Mouse (Mus musculus): ENCODE measurements around the gene Focad. TPM values are rescaled to one million over a fixed set of nuclear protein-coding genes. Genes with fewer than 3 reads are reported as not detected.

Focad gene
- total RNA-seq, 2 experiments from 2014 or later, result 46.4 to 47.5 TPM

DNA sequence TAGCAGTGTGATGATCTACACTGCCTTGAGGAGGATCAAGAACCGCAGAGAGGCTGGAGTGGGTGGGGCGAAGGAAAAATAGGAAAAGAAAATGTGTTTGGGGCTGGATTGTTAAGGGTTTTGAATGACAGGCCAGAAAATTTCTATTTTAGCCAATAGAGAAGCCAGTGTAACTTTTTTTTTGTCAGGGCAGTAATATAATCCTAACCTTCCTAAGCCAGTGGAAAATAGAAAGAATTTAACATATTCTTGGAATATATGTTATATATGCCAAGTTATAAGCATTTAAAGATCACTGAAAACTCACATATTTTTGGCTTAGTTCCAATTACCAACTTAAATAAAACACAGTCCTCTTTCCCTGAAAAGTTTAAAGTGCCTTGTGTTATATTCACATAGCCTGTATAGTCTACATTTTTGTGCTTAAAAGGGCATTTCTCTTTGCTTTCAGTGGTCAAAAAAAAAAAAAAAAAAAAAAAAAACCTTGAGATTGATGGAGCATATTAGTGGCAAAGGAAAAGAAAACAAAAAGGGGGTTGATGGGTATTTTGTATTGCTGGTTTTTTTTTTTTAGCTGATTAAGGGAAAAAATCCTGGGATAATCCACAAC, 333.3 kb downstream of the Focad start:
- DNase-seq (ENCODE audit: low spot score in 2 of 2), result no peak
- intact Hi-C loops (cut with DNase I), result no loop called here

DNA sequence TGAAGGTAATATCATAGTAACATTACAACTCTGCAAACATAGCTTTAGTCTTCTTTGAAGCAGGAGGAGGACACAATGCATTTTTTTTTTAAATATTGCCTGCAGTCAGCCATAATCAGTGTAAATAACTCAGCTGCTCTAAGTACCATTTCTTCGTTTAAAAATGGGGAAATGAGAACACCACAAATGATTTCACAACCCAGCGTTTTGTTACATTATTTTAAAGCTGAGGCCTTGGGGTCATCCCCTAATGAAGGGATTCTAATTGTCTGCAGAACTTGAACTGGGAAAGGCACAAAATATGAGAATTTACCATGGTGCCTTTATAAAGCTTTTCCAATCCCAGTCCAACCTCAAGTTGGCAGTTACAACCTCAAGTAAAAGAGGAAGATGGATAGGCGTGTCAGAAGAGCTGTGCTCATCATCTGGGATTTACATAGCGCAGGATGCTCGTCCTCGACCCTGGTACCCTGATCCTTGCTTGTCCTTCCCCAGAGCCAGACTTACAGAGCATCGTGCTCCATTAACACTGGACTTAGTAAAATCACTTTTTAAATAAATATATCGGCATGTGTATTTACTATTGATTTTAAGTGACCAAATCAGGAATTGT, 338.1 kb downstream of the Focad start:
- intact Hi-C loops (cut with DNase I), result no loop called here
- DNase-seq (ENCODE audit: low spot score in 2 of 2), result no peak

DNA sequence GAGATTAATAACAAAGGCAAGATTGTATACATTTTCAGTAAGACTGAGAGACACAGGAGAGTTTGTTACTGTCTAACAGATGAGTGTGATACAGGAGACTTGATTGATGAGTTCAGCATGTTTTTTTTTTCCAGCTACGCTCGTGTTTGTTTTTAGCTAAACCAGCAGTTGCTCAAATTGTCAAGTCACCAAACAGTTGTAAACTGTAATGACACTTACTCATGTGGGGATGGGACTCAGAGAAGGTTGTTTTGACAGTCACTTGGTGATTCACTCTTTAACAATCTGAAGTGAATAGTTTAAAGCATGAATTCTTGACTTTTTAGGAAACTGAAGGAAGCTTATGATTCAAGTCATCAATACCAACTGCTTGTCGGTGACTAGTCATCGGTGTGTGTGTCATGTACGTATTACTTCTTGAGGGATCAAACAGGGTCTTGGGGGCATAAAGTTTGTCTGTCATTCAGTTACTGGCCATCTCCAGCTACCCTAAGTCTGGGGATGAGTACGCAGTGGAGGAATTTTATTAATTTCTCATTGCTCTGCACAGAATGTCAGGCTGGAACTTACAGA, 342.2 kb downstream of the Focad start:
- no peak for DNase-seq (ENCODE audit: low spot score in 2 of 2)
- intact Hi-C loops (cut with DNase I), result no loop called here

DNA sequence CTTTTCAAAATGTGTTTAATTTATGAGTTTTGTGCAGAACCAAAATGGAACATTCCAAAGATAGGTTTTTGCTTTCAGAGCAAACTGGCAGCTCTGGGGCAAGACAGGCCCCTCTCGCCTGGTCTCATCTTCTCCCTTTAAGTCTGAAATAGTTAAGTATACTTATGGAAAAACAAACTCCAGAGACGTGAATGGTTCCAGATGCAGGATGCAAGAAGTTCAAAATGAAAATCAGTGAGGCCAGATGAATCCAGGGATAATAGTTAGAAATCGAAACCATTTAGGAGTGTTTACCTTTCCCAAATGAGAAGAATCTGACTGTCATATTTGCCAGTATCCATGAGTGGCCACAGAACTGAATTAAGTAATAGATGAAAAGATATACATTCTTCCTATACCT, 342.7 kb downstream of the Focad start:
- intact Hi-C loops (cut with DNase I), result no loop called here
- DNase-seq (ENCODE audit: low spot score in 2 of 2), result no peak

DNA sequence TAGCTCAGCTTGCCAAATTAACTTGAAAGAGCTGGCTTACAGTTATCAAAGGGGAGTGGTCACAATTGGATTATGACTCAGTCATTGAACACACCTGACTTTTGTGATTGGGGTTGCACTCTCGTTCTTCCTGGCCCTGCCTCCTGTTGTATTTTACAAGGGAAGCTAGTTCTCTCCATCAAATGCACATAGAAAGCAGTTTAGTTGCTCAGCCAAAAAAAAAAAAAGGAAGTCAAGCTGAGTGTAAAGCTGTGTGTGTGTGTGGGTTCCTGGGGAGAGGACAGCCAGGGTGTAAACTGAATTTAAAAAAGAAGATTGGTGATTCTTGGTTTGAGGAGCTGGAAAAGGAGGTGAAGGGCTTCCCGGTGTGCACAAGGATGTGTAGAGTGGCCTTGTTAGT, 343.5 kb downstream of the Focad start:
- intact Hi-C loops (cut with DNase I), result no loop called here
- DNase-seq (ENCODE audit: low spot score in 2 of 2), result no peak

DNA sequence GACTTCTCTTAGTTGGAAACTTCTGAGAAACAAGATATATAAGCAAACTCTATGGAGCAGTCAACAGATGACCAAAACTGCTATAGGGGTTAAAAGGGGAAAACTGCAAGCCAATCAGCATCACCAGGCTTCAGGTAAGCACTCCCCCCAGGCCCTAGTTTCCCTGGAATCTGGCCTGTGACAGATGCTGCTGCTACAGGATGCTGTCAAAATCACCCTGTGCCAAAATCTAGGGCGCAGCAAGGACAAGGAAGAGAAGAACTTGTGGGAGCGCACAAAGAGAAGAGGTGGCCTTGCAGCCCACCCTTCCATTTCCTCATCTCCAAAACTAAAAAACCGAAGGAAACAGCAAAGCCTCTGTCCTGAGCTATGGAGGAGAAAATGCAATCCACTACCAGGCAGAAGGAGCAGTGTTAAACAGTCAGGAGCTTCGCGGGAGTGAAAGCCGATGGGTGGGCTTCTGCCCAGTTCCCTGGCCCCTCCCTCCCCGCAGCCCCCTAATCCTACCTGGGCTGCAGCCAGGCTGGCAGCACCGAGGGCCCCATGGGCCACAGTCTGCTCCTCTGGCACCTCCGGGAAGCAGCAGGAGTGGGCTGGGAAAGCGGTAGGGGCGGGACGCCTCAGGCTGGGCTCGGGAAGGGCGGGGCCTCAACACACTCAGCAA, 344.0 kb downstream of the Focad start, which contains the start of gene Hacd4:
Gene Hacd4 (minus strand): TSS at position 603 of the 664 bp plus-strand sequence.
- intact Hi-C loops (cut with DNase I), result no loop called here
- peak in 1 of 2 experiments; percentile 15 for DNase-seq (ENCODE audit: low spot score in 2 of 2)

DNA sequence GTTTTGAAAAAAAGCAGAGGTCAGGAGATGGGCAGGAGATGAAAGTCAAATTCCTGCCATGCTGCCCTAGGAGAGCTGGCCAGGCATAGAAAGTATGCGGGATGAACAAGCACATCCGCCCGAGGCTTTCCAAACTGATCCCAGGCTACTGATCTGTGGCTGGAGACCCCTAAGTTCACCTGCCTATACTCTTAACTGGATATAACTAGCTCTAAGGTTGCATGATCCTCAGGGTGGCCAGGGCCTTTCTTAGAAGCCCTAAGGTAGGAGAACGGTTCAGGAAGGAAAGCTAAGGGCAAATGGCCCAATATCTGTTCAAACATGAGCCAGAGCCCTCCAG, 344.5 kb downstream of the Focad start:
- DNase-seq (ENCODE audit: low spot score in 2 of 2), result no peak
- intact Hi-C loops (cut with DNase I), result no loop called here

DNA sequence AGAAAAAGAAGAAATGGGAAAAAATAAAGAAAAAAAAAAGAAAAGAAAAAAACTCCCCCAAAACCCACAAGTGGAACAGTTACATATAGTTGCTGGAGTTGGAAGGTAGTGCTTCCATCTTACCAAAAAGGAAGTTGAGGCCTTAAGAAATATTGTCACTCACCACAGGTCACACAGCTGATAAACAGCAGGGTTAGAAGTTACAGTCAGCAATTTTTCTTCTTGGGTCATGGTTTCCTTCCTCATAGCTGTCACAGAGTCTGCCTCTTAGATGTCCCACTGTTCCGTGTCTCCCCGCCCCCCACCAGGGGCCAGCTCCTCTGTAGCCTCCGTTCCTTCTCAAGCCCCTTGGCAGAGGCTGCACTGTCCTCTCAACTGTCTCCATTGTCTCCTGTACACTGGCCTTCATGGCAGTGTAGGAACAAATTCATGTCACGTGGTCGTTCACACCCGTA, 345.3 kb downstream of the Focad start:
- no peak for DNase-seq (ENCODE audit: low spot score in 2 of 2)
- intact Hi-C loops (cut with DNase I), result no loop called here

DNA sequence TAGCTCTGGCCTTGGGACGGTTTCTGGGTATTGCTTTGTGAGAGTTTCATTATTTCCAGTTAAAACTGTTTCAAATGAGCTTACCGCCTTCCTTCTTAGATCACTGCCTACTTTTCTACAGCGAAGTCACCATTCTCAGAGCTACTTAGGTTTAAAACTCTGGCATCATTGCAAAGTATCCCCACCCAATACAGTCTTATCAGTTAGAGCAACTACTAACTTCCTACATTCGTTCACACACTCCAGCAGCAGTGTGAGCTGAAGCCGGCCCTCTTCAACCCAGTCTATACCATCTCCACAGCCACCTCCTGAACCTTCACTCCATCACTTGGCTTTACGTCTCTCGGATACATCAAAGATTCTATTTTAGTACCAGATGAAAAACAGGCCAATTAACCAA, 346.4 kb downstream of the Focad start:
- intact Hi-C loops (cut with DNase I), result no loop called here
- DNase-seq (ENCODE audit: low spot score in 2 of 2), result no peak

DNA sequence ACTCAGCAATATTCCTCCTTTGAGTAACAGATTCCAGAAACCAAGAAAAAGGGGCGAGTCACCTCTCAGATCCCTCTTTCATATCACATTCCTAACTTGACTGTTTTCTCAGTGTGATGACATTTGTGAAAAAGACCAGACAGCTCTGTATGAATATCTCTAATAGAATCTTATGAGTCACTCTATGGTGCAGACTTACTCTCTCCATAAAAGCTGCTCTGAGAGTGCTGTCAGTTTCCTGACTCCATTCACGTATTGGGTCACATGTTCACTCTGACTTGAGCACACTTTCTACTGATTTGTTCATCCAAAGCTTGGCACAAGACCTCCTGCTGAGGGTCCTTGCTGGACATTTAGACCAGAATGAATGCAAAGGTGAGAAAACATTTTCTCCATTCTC, 354.5 kb downstream of the Focad start:
- DNase-seq (ENCODE audit: low spot score in 2 of 2), result no peak
- intact Hi-C loops (cut with DNase I), result no loop called here

DNA sequence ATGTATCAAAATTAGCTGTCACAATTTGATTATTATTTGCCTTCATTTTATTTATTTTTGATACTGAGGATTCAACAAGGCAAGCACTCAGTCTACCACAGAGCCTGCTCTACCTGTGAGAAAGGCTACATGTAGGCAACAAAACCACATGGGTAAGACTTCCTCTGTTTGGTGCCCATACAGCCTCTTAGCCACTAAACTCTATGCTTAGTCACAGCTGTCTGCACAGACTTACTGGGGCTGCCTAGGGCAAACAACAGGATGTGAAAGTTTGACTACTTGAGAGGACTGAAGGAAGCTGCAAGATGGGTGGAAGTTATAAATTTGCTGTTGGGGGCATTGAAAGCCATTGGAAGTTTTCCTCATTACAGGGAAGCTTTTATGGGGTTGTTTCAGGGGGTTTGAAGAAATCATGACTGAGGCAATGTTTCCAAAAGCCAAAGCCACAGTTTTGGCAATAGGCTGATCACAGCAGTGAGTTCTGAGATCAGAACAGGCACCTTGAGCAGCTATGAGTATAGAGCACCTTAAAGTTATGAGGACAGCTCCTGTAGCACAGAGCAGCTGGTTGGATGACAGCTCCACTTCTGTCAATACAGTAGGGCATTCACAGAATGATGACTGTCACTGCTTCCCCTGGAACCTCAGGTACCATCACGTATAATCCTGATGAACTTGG, 355.8 kb downstream of the Focad start:
- DNase-seq (ENCODE audit: low spot score in 2 of 2), result no peak
- intact Hi-C loops (cut with DNase I), result no loop called here

DNA sequence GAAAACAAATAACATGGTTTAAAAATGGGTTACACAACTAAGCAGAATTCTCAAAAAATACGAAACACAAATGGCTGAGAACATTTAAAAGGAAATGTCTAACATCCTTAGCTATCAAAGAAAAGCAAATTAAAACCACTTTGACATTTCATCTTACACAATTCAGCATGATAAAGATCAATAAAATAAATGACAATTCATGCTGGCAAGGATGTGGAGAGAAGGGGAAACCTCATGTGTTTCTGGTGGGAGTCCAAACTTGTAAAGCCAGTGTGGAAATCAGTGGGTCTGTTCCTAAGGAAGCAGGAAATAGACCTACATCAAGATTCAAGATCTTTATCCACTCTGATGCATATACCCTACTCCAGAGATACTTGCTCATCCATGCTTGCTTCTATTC, 363.7 kb downstream of the Focad start:
- DNase-seq (ENCODE audit: low spot score in 2 of 2), result no peak
- intact Hi-C loops (cut with DNase I), result no loop called here

DNA sequence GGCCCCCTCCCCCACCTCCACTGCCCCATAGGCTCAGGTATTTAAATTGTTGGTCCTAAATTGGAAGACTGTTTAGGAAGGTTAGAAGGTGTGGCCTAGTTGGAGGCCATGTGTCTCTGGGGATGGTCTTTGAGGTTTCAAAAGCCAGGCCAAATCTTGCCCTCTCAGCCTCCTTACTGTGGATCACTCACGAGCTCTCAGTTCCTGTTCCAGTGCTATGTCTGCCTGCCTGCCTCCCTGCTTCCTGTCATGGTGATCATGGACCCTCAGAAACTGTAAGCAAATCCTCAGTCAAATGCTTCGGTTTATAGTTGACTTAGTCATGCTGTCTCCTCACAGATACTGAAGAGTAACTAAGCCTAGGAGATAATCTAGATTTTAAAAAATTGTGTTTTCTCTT, 364.2 kb downstream of the Focad start:
- intact Hi-C loops (cut with DNase I), result no loop called here
- DNase-seq (ENCODE audit: low spot score in 2 of 2), result no peak

Small RNA genes lying within 50 kb of the gene (microRNA-seq; reads per million reads assigned to microRNA genes)
- 31.9 to 42.4 reads per million in 2 experiments for gene Mir491

Other genes starting within 250 kb of the Focad start
- 10 to 100 TPM; 33.4 to 41.8 TPM for gene Mllt3, start 61.3 kb upstream of the Focad start, total RNA-seq (2021)

All from left cerebral cortex, postnatal 14 days (tissue).